Mouse (Mus musculus): ENCODE results near the gene Tpp1.

- TF ChIP-seq EP300 (IDR thresholded peaks at IDR 0.05; ENCODE audit: low read depth) (no peak), CTCF (IDR thresholded peaks at IDR 0.05; ENCODE audit: low read depth) (no peak)
Measured at GRCm38 (mm10) chr7:105791147-105791546, 39.1 kb upstream of the Tpp1 start.
